Mouse (Mus musculus): ENCODE measurements around the gene Gm49384.

Gm49384 gene

DNA sequence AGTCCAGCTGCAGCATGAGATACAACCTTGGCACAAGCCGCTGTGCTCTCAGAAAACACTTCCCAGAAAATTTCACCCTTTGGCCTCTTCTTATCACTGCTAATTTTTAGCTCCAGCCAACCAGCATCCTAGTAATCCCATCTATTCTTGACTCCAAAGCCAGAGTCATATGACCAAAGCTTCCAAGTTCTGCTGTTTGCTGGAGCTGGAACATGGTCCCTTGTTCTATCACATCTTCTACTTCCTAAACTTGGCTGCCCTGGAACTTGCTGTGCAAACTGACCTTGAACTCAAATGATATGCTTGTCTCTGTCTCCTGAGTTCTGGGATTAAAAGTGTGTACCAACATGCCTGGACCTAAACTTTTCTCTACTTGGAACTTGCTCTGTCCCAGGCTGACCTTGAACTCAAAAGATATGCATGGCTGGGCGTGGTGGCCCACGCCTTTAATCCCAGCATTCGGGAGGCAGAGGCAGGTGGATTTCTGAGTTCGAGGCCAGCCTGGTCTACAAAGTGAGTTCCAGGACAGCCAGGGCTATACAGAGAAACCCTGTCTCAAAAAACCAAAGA is 56.8 kb downstream of the Gm49384 start:
- in situ Hi-C loops (cut with MboI; ENCODE audit: unreplicated experiment in 2 of 2), result loop anchor here in 1 of 2 experiments (25.0 kb wide), 1 partner anchor 1315 kb away; the partner anchor contains the start of gene Tmx1

GRCm38 (mm10) chr12:69143460-69143859 is 60.6 kb downstream of the Gm49384 start:
- in situ Hi-C loops (cut with MboI; ENCODE audit: unreplicated experiment in 2 of 2), result loop anchor here in 1 of 2 experiments (25.0 kb wide), 1 partner anchor 1319 kb away; the partner anchor contains the start of gene Tmx1

DNA sequence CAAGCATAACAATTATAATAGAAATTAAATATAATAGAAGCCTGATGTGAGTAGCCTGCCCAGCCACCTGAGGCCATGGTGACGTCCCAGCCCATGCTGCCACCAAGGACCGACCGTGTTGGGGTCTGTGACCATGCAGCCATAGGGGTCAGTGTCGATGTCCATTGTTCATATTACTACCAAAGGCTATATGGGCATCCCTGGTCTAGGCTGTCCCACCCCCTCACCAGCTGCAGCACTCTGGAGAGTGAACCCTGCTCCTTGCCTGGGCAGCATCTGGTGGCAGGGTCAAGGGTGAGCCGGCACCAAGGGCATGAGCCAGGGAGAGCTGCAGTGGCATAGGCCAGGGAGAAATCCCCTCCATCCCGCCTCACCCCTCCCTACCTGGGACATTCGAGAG is 64.2 kb downstream of the Gm49384 start:
- in situ Hi-C loops (cut with MboI; ENCODE audit: unreplicated experiment in 2 of 2), result loop anchor here in 1 of 2 experiments (25.0 kb wide), 1 partner anchor 1322 kb away; the partner anchor contains the start of gene Tmx1
